Mouse (Mus musculus) stomach, embryonic 16.5 days (tissue): ENCODE results near the gene Gabpb2. TPM values are rescaled to one million over a fixed set of nuclear protein-coding genes. Genes with fewer than 3 reads are reported as not detected.

Experiments
- ATAC-seq: fragments of 200-750 bp; cut with Nextera tagmentation; 2 replicates; pipeline ENCODE4 v1.8.0; 2017; ENCODE audit warnings: moderate number of reproducible peaks, moderate TSS enrichment; ENCODE audit not compliant: insufficient read depth, low FRiP score
- H3K27ac ChIP-seq: fragments of 300-500 bp; sonication (generic); 2 replicates; pipeline ENCODE4 v1.5.1; 2014; ENCODE audit warnings: low read length
- H3K27me3 ChIP-seq: fragments of 300-500 bp; sonication (generic); 2 replicates; pipeline ENCODE4 v1.6.1; 2014; ENCODE audit warnings: low read length, control low read depth, mixed read lengths; ENCODE audit not compliant: control insufficient read depth, insufficient read depth
- H3K36me3 ChIP-seq: fragments of 300-500 bp; sonication (generic); 2 replicates; pipeline ENCODE4 v1.6.1; 2014; ENCODE audit warnings: low read length; ENCODE audit not compliant: control insufficient read depth, insufficient read depth
- H3K4me1 ChIP-seq: fragments of 300-500 bp; sonication (generic); 2 replicates; pipeline ENCODE4 v1.6.1; 2014; ENCODE audit warnings: low read length, control low read depth, mixed read lengths; ENCODE audit not compliant: control insufficient read depth, insufficient read depth
- H3K4me2 ChIP-seq: fragments of 300-500 bp; sonication (generic); 2 replicates; pipeline ENCODE4 v1.6.1; 2014; ENCODE audit warnings: low read depth, low read length, mixed read lengths
- H3K4me3 ChIP-seq: fragments of 300-500 bp; sonication (generic); replicated peaks from 2 replicates; pipeline ENCODE4 v1.5.1; 2014; ENCODE audit warnings: mild to moderate bottlenecking, low read length
- H3K9ac ChIP-seq: fragments of 300-500 bp; sonication (generic); 2 replicates; pipeline ENCODE4 v1.6.1; 2014; ENCODE audit warnings: low read length
- H3K9me3 ChIP-seq: fragments of 300-500 bp; sonication (generic); replicated peaks from 2 replicates; pipeline ENCODE4 v1.6.1; 2016; ENCODE audit warnings: low read length, control low read depth; ENCODE audit not compliant: control insufficient read depth
- WGBS: fragments of 180-500 bp; shearing (Covaris S2); extraction: QIAGEN DNeasy Blood & Tissue Kit; methylation state at CpG from one replicate; pipeline ENCODE4 v1.1.7; 2014; 5-methylcytosine and 5-hydroxymethylcytosine counted together
- polyA plus RNA-seq: library from polyadenylated mRNA; unstranded; fragments of >200 nt; fragmentation: Nextera tagmentation; extraction: Ambion mirVana; gene quantifications from 2 replicates; pipeline ENCODE4 v1.2.1, GENCODE M21; 2015

The Gabpb2 gene
- polyA plus RNA-seq, 1 experiment from 2014 or later: 10.9 TPM

- no peak for ATAC-seq
- 34% methylated on average over 77 of the region's 84 CpGs for WGBS
- H3K9ac ChIP-seq: peak overlapping the region; percentile 59; the same call in 1 of the 2 replicates
These were observed 45.0 kb downstream of the Gabpb2 start for GRCm38 (mm10) chr3:95172526-95173255.

DNA sequence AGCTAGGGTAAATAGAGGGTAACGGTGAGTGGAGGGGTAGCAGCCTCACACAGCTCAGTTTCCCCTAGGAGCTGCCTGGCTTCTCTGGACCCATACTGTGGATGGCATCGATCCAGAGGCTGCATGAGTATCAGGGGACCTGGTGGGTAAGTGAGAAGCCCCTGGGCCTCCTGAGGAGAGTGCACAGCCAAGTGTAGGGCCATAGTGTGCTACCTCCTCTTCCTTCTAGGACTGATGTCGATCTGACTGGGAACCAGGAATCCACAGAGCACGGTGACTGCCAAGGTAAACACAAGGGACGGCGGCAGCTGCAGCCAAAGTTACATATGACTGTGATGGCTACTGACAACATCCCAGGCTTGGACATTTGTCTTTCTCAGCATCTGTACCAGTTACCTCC is 46.6 kb downstream of the Gabpb2 start:
- Histone ChIP-seq H3K9me3 (no peaks in the 10 kb centered on the region), H3K9ac (no peak overlapping the region), H3K4me3 (no peak overlapping the region), H3K4me2 (no peak overlapping the region), H3K4me1 (peaks cover 13% of the 10 kb centered on the region; the same call in 1 of the 2 replicates), H3K27me3 (peaks cover 18% of the 10 kb centered on the region), H3K36me3 (peaks cover 10% of the 10 kb centered on the region; the same call in 1 of the 2 replicates), H3K27ac (no peak overlapping the region)
- ATAC-seq: no peak
- WGBS: 69% methylated on average over 6 of the region's 6 CpGs

More at GRCm38 (mm10) chr3:95172526-95173255, 45.0 kb downstream of the Gabpb2 start:
- peaks cover 18% of the 10 kb centered on the region for H3K27me3 ChIP-seq
- peak overlapping the region; percentile 32 for H3K4me3 ChIP-seq
- H3K4me1 ChIP-seq: peaks cover 13% of the 10 kb centered on the region; the same call in 1 of the 2 replicates
- no peak overlapping the region for H3K27ac ChIP-seq
- H3K9me3 ChIP-seq: no peaks in the 10 kb centered on the region
- H3K36me3 ChIP-seq: peaks cover 10% of the 10 kb centered on the region; the same call in 1 of the 2 replicates
- peak overlapping the region; percentile 56 for H3K4me2 ChIP-seq

DNA sequence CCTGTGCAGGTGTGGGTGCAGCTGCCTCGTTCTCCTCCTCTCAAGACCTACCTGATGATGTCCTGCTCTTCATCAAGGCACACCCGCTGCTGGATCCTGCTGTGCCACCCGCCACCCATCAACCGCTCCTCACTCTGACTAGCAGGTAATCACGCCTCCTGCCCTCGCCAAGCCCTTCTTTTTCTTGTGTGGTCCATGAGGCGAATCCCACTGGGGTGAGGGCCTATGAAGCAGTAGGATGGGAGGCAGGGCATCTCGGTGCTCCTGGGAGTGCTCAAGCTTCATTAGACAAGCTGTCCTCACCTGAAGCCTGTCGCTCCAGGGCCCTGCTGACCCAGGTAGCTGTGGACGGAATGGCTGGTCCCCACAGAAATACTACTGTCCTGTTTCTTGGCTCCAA is 47.7 kb downstream of the Gabpb2 start:
- Histone ChIP-seq H3K4me1 (peaks cover 13% of the 10 kb centered on the region; the same call in 1 of the 2 replicates), H3K27me3 (peaks cover 18% of the 10 kb centered on the region), H3K27ac (no peak overlapping the region), H3K4me2 (no peak overlapping the region), H3K9ac (no peak overlapping the region), H3K4me3 (no peak overlapping the region), H3K9me3 (no peaks in the 10 kb centered on the region), H3K36me3 (peaks cover 10% of the 10 kb centered on the region; the same call in 1 of the 2 replicates)
- no peak for ATAC-seq
- 91% methylated on average over 10 of the region's 10 CpGs for whole genome bisulfite sequencing

GRCm38 (mm10) chr3:95164840-95165239 is 52.9 kb downstream of the Gabpb2 start:
- no peaks in the 10 kb centered on the region for H3K27me3 ChIP-seq
- no peaks in the 10 kb centered on the region for H3K9me3 ChIP-seq
- ATAC-seq: no peak
- H3K27ac ChIP-seq: no peak overlapping the region
- WGBS: 76% methylated on average over 5 of the region's 5 CpGs
- H3K9ac ChIP-seq: no peak overlapping the region
- H3K36me3 ChIP-seq: no peaks in the 10 kb centered on the region
- no peak overlapping the region for H3K4me3 ChIP-seq
- H3K4me2 ChIP-seq: no peak overlapping the region
- peaks cover 27% of the 10 kb centered on the region for H3K4me1 ChIP-seq

- Histone ChIP-seq H3K4me3 (no peak overlapping the region), H3K36me3 (no peaks in the 10 kb centered on the region), H3K4me1 (peaks cover 32% of the 10 kb centered on the region), H3K9me3 (no peaks in the 10 kb centered on the region), H3K27me3 (no peaks in the 10 kb centered on the region), H3K4me2 (no peak overlapping the region), H3K27ac (no peak overlapping the region), H3K9ac (no peak overlapping the region)
- ATAC-seq: no peak
- 76% methylated on average over 5 of the region's 5 CpGs for WGBS
These were observed 53.5 kb downstream of the Gabpb2 start for GRCm38 (mm10) chr3:95164256-95164550.

GRCm38 (mm10) chr3:95163419-95164255 is 54.1 kb downstream of the Gabpb2 start:
- peak overlapping the region; percentile 38; the same call in 1 of the 2 replicates for H3K27ac ChIP-seq
- ATAC-seq: peak; percentile 14; the same call in 1 of the 2 replicates
- H3K9me3 ChIP-seq: no peaks in the 10 kb centered on the region
- peak overlapping the region; percentile 1; the same call in 1 of the 2 replicates for H3K9ac ChIP-seq
- peaks cover 32% of the 10 kb centered on the region for H3K4me1 ChIP-seq
- no peaks in the 10 kb centered on the region for H3K27me3 ChIP-seq
- H3K36me3 ChIP-seq: no peaks in the 10 kb centered on the region
- H3K4me3 ChIP-seq: no peak overlapping the region
- 49% methylated on average over 11 of the region's 11 CpGs for WGBS
- peak overlapping the region; percentile 6 for H3K4me2 ChIP-seq

DNA sequence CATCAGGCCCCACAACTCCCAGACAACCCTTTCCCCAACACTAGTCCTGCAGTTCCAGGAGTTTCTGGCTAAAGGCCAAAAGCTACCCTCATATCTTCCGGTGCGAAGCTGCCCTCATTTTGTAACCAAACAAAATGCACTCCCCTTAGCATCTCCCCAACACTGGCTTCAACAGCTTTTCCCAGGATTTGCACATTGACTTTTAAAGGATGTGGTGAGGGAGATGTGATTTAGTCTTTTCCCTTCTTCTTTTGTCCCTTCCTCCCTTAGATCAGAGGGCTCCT is 55.4 kb downstream of the Gabpb2 start:
- no peak for ATAC-seq
- 36% methylated on average over 2 of the region's 2 CpGs for WGBS
- H3K9ac ChIP-seq: 0 out of 2 replicates have a peak overlapping the region, but pooled peaks have one; percentile 81

GRCm38 (mm10) chr3:95161618-95162344 is 55.9 kb downstream of the Gabpb2 start:
- Histone ChIP-seq H3K9me3 (no peaks in the 10 kb centered on the region), H3K4me1 (peaks cover 32% of the 10 kb centered on the region), H3K4me3 (peak overlapping the region; percentile 79), H3K27me3 (no peaks in the 10 kb centered on the region), H3K4me2 (peak overlapping the region; percentile 86), H3K27ac (peak overlapping the region; percentile 49), H3K9ac (peak overlapping the region; percentile 81), H3K36me3 (no peaks in the 10 kb centered on the region)
- no peak for ATAC-seq
- 14% methylated on average over 9 of the region's 9 CpGs for WGBS

More for the DNA sequence above, 55.4 kb downstream of the Gabpb2 start:
- peak overlapping the region; percentile 79 for H3K4me3 ChIP-seq
- peaks cover 32% of the 10 kb centered on the region for H3K4me1 ChIP-seq
- H3K4me2 ChIP-seq: peak overlapping the region; percentile 86
- no peaks in the 10 kb centered on the region for H3K36me3 ChIP-seq
- no peaks in the 10 kb centered on the region for H3K27me3 ChIP-seq
- no peaks in the 10 kb centered on the region for H3K9me3 ChIP-seq
- H3K27ac ChIP-seq: peak overlapping the region; percentile 49; the same call in 1 of the 2 replicates
